Mouse (Mus musculus) megakaryocyte, embryonic 14.5 days (primary cell): Measurements from ENCODE around the gene Sept1.

Source experiments
- FLI1 ChIP-seq: IDR thresholded peaks from 2 replicates; pipeline ENCODE4 v1.6.1; 2012; ENCODE audit warnings: low read length, inconsistent platforms, mixed read lengths
- GATA1 ChIP-seq: IDR thresholded peaks from 3 replicates; pipeline ENCODE4 v1.6.1; 2012; ENCODE audit warnings: mixed read lengths, low read length, inconsistent platforms, borderline replicate concordance

GRCm38 (mm10) chr7:127280092-127280491 lies 47.2 kb upstream of the Sept1 start:
- TF ChIP-seq GATA1 (no peak), FLI1 (no peak)
